Mouse (Mus musculus) megakaryocyte, embryonic 14.5 days (primary cell): ENCODE data around the gene Coq10a.

Source experiments
- FLI1 ChIP-seq: IDR thresholded peaks from 2 replicates; pipeline ENCODE4 v1.6.1; 2012; ENCODE audit warnings: low read length, inconsistent platforms, mixed read lengths
- GATA1 ChIP-seq: IDR thresholded peaks from 3 replicates; pipeline ENCODE4 v1.6.1; 2012; ENCODE audit warnings: mixed read lengths, low read length, inconsistent platforms, borderline replicate concordance

- TF ChIP-seq GATA1 (no peak), FLI1 (no peak)
Measured at GRCm38 (mm10) chr10:128412055-128412381, 43.2 kb upstream of the Coq10a start.
